Mouse (Mus musculus): ENCODE results near the gene Dab1. TPM values are rescaled to one million over a fixed set of nuclear protein-coding genes. Genes with fewer than 3 reads are reported as not detected.

The Dab1 gene
- polyA plus RNA-seq, 1 experiment: not detected

DNA sequence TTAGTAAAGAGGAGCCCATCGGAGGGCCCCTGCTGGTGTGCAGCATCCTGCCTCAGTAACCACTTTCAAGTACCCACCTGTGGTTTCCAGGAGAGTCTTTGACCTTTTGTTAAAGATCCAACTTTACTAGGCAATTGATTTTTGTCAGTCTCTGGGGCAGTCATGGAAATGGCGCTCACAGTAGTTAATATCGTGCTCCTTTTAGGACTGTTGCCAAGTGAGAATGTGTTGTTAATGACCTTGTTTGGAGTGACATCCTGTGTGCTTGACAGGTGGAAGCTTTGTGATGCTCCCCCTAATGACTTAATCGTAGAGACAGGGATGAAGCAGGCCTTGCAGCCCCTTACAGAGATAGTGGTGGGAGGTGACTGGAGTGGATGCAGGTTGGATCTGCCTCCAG, 1151.2 kb downstream of the Dab1 start:
- Histone ChIP-seq H3K27me3 (ENCODE audit: control insufficient read depth, insufficient read depth, insufficient read length) (no peaks in the 10 kb centered on the region), H3K79me3 (ENCODE audit: low read depth) (no peaks in the 10 kb centered on the region), H3K36me3 (ENCODE audit: control insufficient read depth, insufficient read depth) (no peaks in the 10 kb centered on the region), H3K79me2 (ENCODE audit: control insufficient read depth, insufficient read depth) (no peaks in the 10 kb centered on the region), H3ac (ENCODE audit: control insufficient read depth, insufficient read length, low read depth) (no peak overlapping the region), H3K4me3 (ENCODE audit: insufficient read depth, poor library complexity, severe bottlenecking) (no peak overlapping the region)
- TF ChIP-seq CTCF (IDR thresholded peaks at IDR 0.05; ENCODE audit: control insufficient read depth, insufficient read depth, insufficient read length) (no peak), MYOG (IDR thresholded peaks at IDR 0.05; ENCODE audit: control insufficient read depth, extremely low read depth, insufficient read length) (no peak), MYOD1 (IDR thresholded peaks at IDR 0.05; ENCODE audit: control insufficient read depth, insufficient read length, low read depth) (no peak), CEBPB (IDR thresholded peaks at IDR 0.05; ENCODE audit: low read depth) (no peak), FOSL1 (IDR thresholded peaks at IDR 0.05; ENCODE audit: insufficient read depth, low read length, poor library complexity, severe bottlenecking) (no peak), USF1 (IDR thresholded peaks at IDR 0.05; ENCODE audit: low read depth) (no peak), MAX (IDR thresholded peaks at IDR 0.05) (no peak)

DNA sequence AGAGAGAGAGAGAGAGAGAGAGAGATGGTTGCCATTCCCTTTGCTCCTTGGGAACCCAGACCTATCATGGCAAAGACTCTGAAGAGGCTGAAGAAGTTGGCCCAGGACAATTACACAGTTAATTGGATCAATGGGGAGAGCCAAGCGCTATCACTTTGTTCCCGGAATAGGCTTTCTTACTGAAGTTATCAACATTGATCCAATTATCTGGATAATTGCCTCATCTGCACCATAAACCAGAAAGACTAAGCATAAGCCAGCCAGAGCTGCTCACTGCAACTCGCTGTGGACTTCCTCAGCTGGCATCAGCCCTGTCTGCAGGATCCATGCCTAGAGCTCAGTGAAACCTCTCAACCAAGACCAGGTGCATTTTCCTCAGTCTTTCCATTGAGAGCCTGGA, 1156.4 kb downstream of the Dab1 start:
- Histone ChIP-seq H3K27me3 (ENCODE audit: control insufficient read depth, insufficient read depth, insufficient read length) (no peaks in the 10 kb centered on the region), H3ac (ENCODE audit: control insufficient read depth, insufficient read length, low read depth) (no peak overlapping the region), H3K36me3 (ENCODE audit: control insufficient read depth, insufficient read depth) (no peaks in the 10 kb centered on the region), H3K79me3 (ENCODE audit: low read depth) (no peaks in the 10 kb centered on the region), H3K79me2 (ENCODE audit: control insufficient read depth, insufficient read depth) (no peaks in the 10 kb centered on the region), H3K4me3 (ENCODE audit: insufficient read depth, poor library complexity, severe bottlenecking) (no peak overlapping the region)
- no peak for TF ChIP-seq FOSL1 (IDR thresholded peaks at IDR 0.05; ENCODE audit: insufficient read depth, low read length, poor library complexity, severe bottlenecking)
- no peak for TF ChIP-seq CTCF (IDR thresholded peaks at IDR 0.05; ENCODE audit: control insufficient read depth, insufficient read depth, insufficient read length)
- no peak for TF ChIP-seq CEBPB (IDR thresholded peaks at IDR 0.05; ENCODE audit: low read depth)
- TF ChIP-seq MYOD1 (IDR thresholded peaks at IDR 0.05; ENCODE audit: control insufficient read depth, insufficient read length, low read depth): no peak
- no peak for TF ChIP-seq USF1 (IDR thresholded peaks at IDR 0.05; ENCODE audit: low read depth)
- no peak for TF ChIP-seq MAX (IDR thresholded peaks at IDR 0.05)
- TF ChIP-seq MYOG (IDR thresholded peaks at IDR 0.05; ENCODE audit: control insufficient read depth, extremely low read depth, insufficient read length): no peak

DNA sequence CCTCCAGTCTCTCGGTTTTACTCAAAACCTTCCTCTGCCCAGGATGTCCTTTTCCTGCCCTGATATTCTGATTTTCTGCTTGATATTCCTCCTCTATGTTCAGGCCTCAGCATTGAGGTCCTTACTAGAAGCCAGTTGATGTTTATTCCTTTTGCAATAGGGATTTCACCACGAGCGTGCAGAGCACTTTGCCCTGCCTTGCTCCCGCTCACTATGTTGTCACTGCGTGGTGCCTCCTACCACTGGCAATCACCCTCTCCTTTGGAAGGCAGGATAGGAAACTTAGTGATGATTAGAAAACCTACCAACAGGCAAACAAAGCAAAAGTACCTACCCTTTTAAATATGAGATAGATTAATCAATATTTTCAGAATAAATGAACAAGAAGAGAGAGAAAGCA, 1160.3 kb downstream of the Dab1 start:
- TF ChIP-seq MAX (IDR thresholded peaks at IDR 0.05) (no peak), MYOG (IDR thresholded peaks at IDR 0.05; ENCODE audit: control insufficient read depth, extremely low read depth, insufficient read length) (no peak), MYOD1 (IDR thresholded peaks at IDR 0.05; ENCODE audit: control insufficient read depth, insufficient read length, low read depth) (no peak), CTCF (IDR thresholded peaks at IDR 0.05; ENCODE audit: control insufficient read depth, insufficient read depth, insufficient read length) (no peak), CEBPB (IDR thresholded peaks at IDR 0.05; ENCODE audit: low read depth) (no peak), FOSL1 (IDR thresholded peaks at IDR 0.05; ENCODE audit: insufficient read depth, low read length, poor library complexity, severe bottlenecking) (no peak), USF1 (IDR thresholded peaks at IDR 0.05; ENCODE audit: low read depth) (no peak)
- Histone ChIP-seq H3ac (ENCODE audit: control insufficient read depth, insufficient read length, low read depth) (no peak overlapping the region), H3K79me3 (ENCODE audit: low read depth) (no peaks in the 10 kb centered on the region), H3K27me3 (ENCODE audit: control insufficient read depth, insufficient read depth, insufficient read length) (no peaks in the 10 kb centered on the region), H3K4me3 (ENCODE audit: insufficient read depth, poor library complexity, severe bottlenecking) (no peak overlapping the region), H3K36me3 (ENCODE audit: control insufficient read depth, insufficient read depth) (no peaks in the 10 kb centered on the region), H3K79me2 (ENCODE audit: control insufficient read depth, insufficient read depth) (no peaks in the 10 kb centered on the region)

DNA sequence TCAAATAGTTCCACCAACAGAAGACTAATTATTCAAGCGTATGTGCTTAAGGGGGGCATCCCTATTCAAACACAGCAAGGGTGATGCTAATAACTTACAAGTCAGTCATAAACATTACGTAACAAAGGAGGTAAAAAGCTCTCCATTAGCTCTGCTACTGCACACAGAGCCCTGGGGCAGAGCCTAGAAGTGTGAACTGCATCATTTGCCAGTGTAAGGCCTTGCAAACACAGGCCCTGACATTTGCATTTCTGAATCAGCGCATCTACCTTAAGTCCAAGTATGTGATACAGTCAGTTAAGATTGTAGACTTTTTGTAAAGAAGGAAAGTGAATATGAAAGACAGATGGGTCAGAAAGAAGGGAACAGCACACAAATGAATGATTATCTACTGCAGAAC, 1162.3 kb downstream of the Dab1 start:
- TF ChIP-seq MYOD1 (IDR thresholded peaks at IDR 0.05; ENCODE audit: control insufficient read depth, insufficient read length, low read depth) (no peak), MYOG (IDR thresholded peaks at IDR 0.05; ENCODE audit: control insufficient read depth, extremely low read depth, insufficient read length) (no peak), FOSL1 (IDR thresholded peaks at IDR 0.05; ENCODE audit: insufficient read depth, low read length, poor library complexity, severe bottlenecking) (no peak), MAX (IDR thresholded peaks at IDR 0.05) (no peak), CEBPB (IDR thresholded peaks at IDR 0.05; ENCODE audit: low read depth) (no peak), USF1 (IDR thresholded peaks at IDR 0.05; ENCODE audit: low read depth) (no peak), CTCF (IDR thresholded peaks at IDR 0.05; ENCODE audit: control insufficient read depth, insufficient read depth, insufficient read length) (no peak)
- H3K36me3 ChIP-seq (ENCODE audit: control insufficient read depth, insufficient read depth): no peaks in the 10 kb centered on the region
- H3ac ChIP-seq (ENCODE audit: control insufficient read depth, insufficient read length, low read depth): no peak overlapping the region
- no peaks in the 10 kb centered on the region for H3K27me3 ChIP-seq (ENCODE audit: control insufficient read depth, insufficient read depth, insufficient read length)
- no peaks in the 10 kb centered on the region for H3K79me3 ChIP-seq (ENCODE audit: low read depth)
- no peak overlapping the region for H3K4me3 ChIP-seq (ENCODE audit: insufficient read depth, poor library complexity, severe bottlenecking)
- H3K79me2 ChIP-seq (ENCODE audit: control insufficient read depth, insufficient read depth): no peaks in the 10 kb centered on the region

DNA sequence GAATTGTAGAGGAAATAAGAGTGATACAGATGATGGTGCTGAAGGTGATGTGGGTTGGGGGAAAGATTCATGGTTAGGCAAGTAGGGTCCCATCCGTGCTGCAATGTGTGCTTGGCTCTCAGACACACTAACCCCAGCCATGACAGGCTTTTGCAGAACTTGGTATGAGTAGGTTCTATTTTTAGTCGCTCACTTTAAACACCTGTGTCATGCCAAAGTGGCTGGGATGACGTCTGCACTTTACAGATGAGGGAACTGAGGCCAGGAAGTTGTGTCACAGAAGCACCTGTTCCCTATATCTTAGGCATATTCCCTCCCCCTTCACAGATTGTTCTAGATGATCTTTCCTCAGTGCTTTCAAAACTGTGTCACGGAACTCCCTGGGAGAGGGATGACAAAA, 1163.2 kb downstream of the Dab1 start:
- no peak overlapping the region for H3K4me3 ChIP-seq (ENCODE audit: insufficient read depth, poor library complexity, severe bottlenecking)
- H3K79me3 ChIP-seq (ENCODE audit: low read depth): no peaks in the 10 kb centered on the region
- TF ChIP-seq FOSL1 (IDR thresholded peaks at IDR 0.05; ENCODE audit: insufficient read depth, low read length, poor library complexity, severe bottlenecking): no peak
- TF ChIP-seq MAX (IDR thresholded peaks at IDR 0.05): no peak
- no peak for TF ChIP-seq CEBPB (IDR thresholded peaks at IDR 0.05; ENCODE audit: low read depth)
- TF ChIP-seq MYOG (IDR thresholded peaks at IDR 0.05; ENCODE audit: control insufficient read depth, extremely low read depth, insufficient read length): no peak
- no peak for TF ChIP-seq MYOD1 (IDR thresholded peaks at IDR 0.05; ENCODE audit: control insufficient read depth, insufficient read length, low read depth)
- no peak for TF ChIP-seq USF1 (IDR thresholded peaks at IDR 0.05; ENCODE audit: low read depth)
- TF ChIP-seq CTCF (IDR thresholded peaks at IDR 0.05; ENCODE audit: control insufficient read depth, insufficient read depth, insufficient read length): no peak

GRCm38 (mm10) chr4:104792111-104792510, 1173.0 kb downstream of the Dab1 start:
- H3K27me3 ChIP-seq (ENCODE audit: control insufficient read depth, insufficient read depth, insufficient read length): no peaks in the 10 kb centered on the region
- TF ChIP-seq MAX (IDR thresholded peaks at IDR 0.05) (no peak), MYOG (IDR thresholded peaks at IDR 0.05; ENCODE audit: control insufficient read depth, extremely low read depth, insufficient read length) (no peak), USF1 (IDR thresholded peaks at IDR 0.05; ENCODE audit: low read depth) (no peak)
- no peaks in the 10 kb centered on the region for H3K36me3 ChIP-seq (ENCODE audit: control insufficient read depth, insufficient read depth)
- H3ac ChIP-seq (ENCODE audit: control insufficient read depth, insufficient read length, low read depth): no peak overlapping the region
- no peaks in the 10 kb centered on the region for H3K79me2 ChIP-seq (ENCODE audit: control insufficient read depth, insufficient read depth)
- no peak overlapping the region for H3K4me3 ChIP-seq (ENCODE audit: insufficient read depth, poor library complexity, severe bottlenecking)
- H3K79me3 ChIP-seq (ENCODE audit: low read depth): no peaks in the 10 kb centered on the region

More for the DNA sequence above, 1163.2 kb downstream of the Dab1 start:
- H3K36me3 ChIP-seq (ENCODE audit: control insufficient read depth, insufficient read depth): no peaks in the 10 kb centered on the region
- H3ac ChIP-seq (ENCODE audit: control insufficient read depth, insufficient read length, low read depth): no peak overlapping the region
- no peaks in the 10 kb centered on the region for H3K27me3 ChIP-seq (ENCODE audit: control insufficient read depth, insufficient read depth, insufficient read length)
- no peaks in the 10 kb centered on the region for H3K79me2 ChIP-seq (ENCODE audit: control insufficient read depth, insufficient read depth)
